In genomic region chr10:58497320-58498284, GRCm38 (mm10) we compare ENCODE assay signal across 8 mouse cellular contexts. TPM values are rescaled to one million over a fixed set of nuclear protein-coding genes. Genes with fewer than 3 reads are reported as not detected.
A peak's percentile ranks its signal among the peaks of the same experiment; 100 is the strongest.
DNase-seq lines count a peak whose midpoint lies in the region; ATAC-seq and TF ChIP-seq lines count a peak whose summit lies in the region.

Ccdc138 (plus strand) TSS chr10:58497948.

- H3K36me3 ChIP-seq in embryonic facial prominence, embryonic 15.5 days, result peaks cover 22% of the 10 kb centered on the region
- H3K36me3 ChIP-seq in kidney, embryonic 14.5 days (ENCODE audit: control insufficient read depth, insufficient read depth, low read length), result peaks cover 26% of the 10 kb centered on the region
- H3K36me3 ChIP-seq in limb, embryonic 15.5 days, result peaks cover 19% of the 10 kb centered on the region

- H3K27ac ChIP-seq in bone marrow, adult 2 months (ENCODE audit: control insufficient read depth, insufficient read depth, low read depth, low read length, poor library complexity), result peak within 1 kb of the TSS; percentile 93
- H3K27ac ChIP-seq in embryonic facial prominence, embryonic 15.5 days (replicated peaks), result peak within 1 kb of the TSS; percentile 95
- peak within 1 kb of the TSS; percentile 87 for H3K27ac ChIP-seq in kidney, embryonic 14.5 days (ENCODE audit: low read depth, low read length)
- peak within 1 kb of the TSS; percentile 95 for H3K27ac ChIP-seq in limb, embryonic 15.5 days

- H3K9me3 ChIP-seq in embryonic facial prominence, embryonic 15.5 days (replicated peaks), result no peaks in the 10 kb centered on the region
- no peaks in the 10 kb centered on the region for H3K9me3 ChIP-seq in kidney, embryonic 14.5 days (ENCODE audit: control insufficient read depth, low read length)
- no peaks in the 10 kb centered on the region for H3K9me3 ChIP-seq in limb, embryonic 15.5 days

- TF ChIP-seq CTCF in bone marrow, adult 2 months (IDR thresholded peaks at IDR 0.05; ENCODE audit: control insufficient read depth, insufficient read depth, low read length), result peak; percentile 29; the same call in 1 of the 2 replicates

- peak within 1 kb of the TSS; percentile 48 for H3K9ac ChIP-seq in embryonic facial prominence, embryonic 15.5 days
- H3K9ac ChIP-seq in kidney, embryonic 14.5 days (ENCODE audit: low read depth, low read length), result peak within 1 kb of the TSS; percentile 70
- H3K9ac ChIP-seq in limb, embryonic 15.5 days, result peak within 1 kb of the TSS; percentile 61

- H3K4me1 ChIP-seq in bone marrow, adult 2 months (ENCODE audit: control insufficient read depth, insufficient read depth, low read length), result no peaks in the 10 kb centered on the region; the same call in 1 of the 2 replicates
- peaks cover 7% of the 10 kb centered on the region; the same call in 1 of the 2 replicates for H3K4me1 ChIP-seq in embryonic facial prominence, embryonic 15.5 days
- 0 out of 2 replicates have a peak, but pooled peaks cover 7% of the 10 kb centered on the region for H3K4me1 ChIP-seq in kidney, embryonic 14.5 days (ENCODE audit: control insufficient read depth, insufficient read depth, low read length)
- H3K4me1 ChIP-seq in limb, embryonic 15.5 days, result peaks cover 7% of the 10 kb centered on the region; the same call in 1 of the 2 replicates

- 1% methylated on average over 50 of the region's 50 CpGs for WGBS in bone marrow, adult 2 months
- WGBS in embryonic facial prominence, embryonic 15.5 days, result 1% methylated on average over 50 of the region's 50 CpGs
- 1% methylated on average over 50 of the region's 50 CpGs for WGBS in kidney, embryonic 14.5 days
- 1% methylated on average over 50 of the region's 50 CpGs for WGBS in limb, embryonic 15.5 days

- peak; percentile 98 for ATAC-seq in embryonic facial prominence, embryonic 15.5 days (ENCODE audit: insufficient number of reproducible peaks, low FRiP score, low TSS enrichment, low read depth)
- ATAC-seq in kidney, embryonic 14.5 days (ENCODE audit: low FRiP score, low TSS enrichment), result peak; percentile 99
- peak; percentile 98 for ATAC-seq in limb, embryonic 15.5 days (ENCODE audit: insufficient number of reproducible peaks, low FRiP score, low TSS enrichment, low read depth)

- DNase-seq in 416B (ENCODE audit: low read depth), result peak; percentile 94
- DNase-seq in heart, adult 9 months (ENCODE audit: low spot score in 2 of 2), result peak; percentile 94 to 95
- peak; percentile 85 to 95 for DNase-seq in monocyte, adult 2 months (ENCODE audit: low read depth in 1 of 2, low spot score in 2 of 2)
- DNase-seq in spleen, postnatal 36 days (ENCODE audit: low spot score in 2 of 2), result peak; percentile 93 to 94

- TF ChIP-seq POLR2A in bone marrow, adult 2 months (IDR thresholded peaks at IDR 0.05; ENCODE audit: borderline replicate concordance, control insufficient read depth, low read depth, low read length), result peak; percentile 47; the same call in 1 of the 2 replicates

- H3K4me2 ChIP-seq in embryonic facial prominence, embryonic 15.5 days (replicated peaks), result peak within 1 kb of the TSS; percentile 51
- peak within 1 kb of the TSS; percentile 55 for H3K4me2 ChIP-seq in kidney, embryonic 14.5 days (replicated peaks; ENCODE audit: low read depth, low read length)
- peak within 1 kb of the TSS; percentile 50 for H3K4me2 ChIP-seq in limb, embryonic 15.5 days

- H3K27me3 ChIP-seq in embryonic facial prominence, embryonic 15.5 days, result no peaks in the 10 kb centered on the region
- H3K27me3 ChIP-seq in kidney, embryonic 14.5 days (ENCODE audit: control insufficient read depth, insufficient read depth, low read length), result no peaks in the 10 kb centered on the region
- no peaks in the 10 kb centered on the region for H3K27me3 ChIP-seq in limb, embryonic 15.5 days

- peak within 1 kb of the TSS; percentile 95 for H3K4me3 ChIP-seq in bone marrow, adult 2 months (replicated peaks; ENCODE audit: control insufficient read depth, low read depth, low read length)
- H3K4me3 ChIP-seq in embryonic facial prominence, embryonic 15.5 days (replicated peaks), result peak within 1 kb of the TSS; percentile 91
- peak within 1 kb of the TSS; percentile 64 for H3K4me3 ChIP-seq in kidney, embryonic 14.5 days (ENCODE audit: low read length)
- peak within 1 kb of the TSS; percentile 83 for H3K4me3 ChIP-seq in limb, embryonic 15.5 days

RNA-seq across cellular contexts. Expression of gene Ccdc138, which starts in this region (rescaled TPM):
- 2.1 and 2.8 TPM in 2 replicates for polyA plus RNA-seq in bone marrow, adult 2 months (2011; ENCODE audit: insufficient read depth, insufficient read length, low replicate concordance, missing spikeins)
- 8.2 and 9.7 TPM in 2 replicates for polyA plus RNA-seq in embryonic facial prominence, embryonic 15.5 days (2015; fragmentation: Nextera tagmentation; extraction: Ambion mirVana)
- polyA plus RNA-seq in kidney, embryonic 14.5 days (2014; fragmentation: Nextera tagmentation; extraction: Ambion mirVana), result 10.8 and 12.0 TPM in 2 replicates
- polyA plus RNA-seq in limb, embryonic 15.5 days (2015; fragmentation: Nextera tagmentation; extraction: Ambion mirVana), result 8.2 TPM in 2 replicates

Comparison
In these comparisons a context has a peak if more than half of its experiments do, and no peak if none do; other contexts are left out.
1. Peak in every context shown above with its lines: DNase-seq, ATAC-seq, H3K4me3 ChIP-seq and H3K27ac ChIP-seq.